Mouse (Mus musculus): ENCODE measurements at regions not wholly inside any gene's neighbourhood (a gene's known extent, or its start where the extent isn't known, plus 50 kb on each side); places are given as distances from the start of the nearest gene placed in this dataset.

DNA sequence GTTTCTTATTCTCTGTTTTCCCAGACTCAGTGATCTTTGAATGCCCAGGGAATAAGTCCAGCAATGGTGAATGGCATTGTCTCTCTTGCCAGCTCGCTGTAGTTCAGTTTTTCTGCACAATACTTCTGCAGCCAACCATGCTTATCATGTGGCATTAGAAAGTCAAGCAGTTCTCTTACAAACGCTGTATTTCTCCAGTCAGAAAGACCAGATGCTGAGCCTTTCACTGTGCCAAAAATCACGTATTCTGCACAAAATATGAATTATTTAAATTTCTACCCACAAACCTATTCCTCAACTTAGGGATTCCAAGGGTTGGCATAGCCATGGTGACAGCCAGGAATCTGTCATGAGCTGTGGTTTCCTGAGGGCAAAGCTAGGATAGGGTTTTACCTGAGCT lies 95.0 kb upstream of the 1700025G04Rik start:
- TF ChIP-seq BHLHE40 (IDR thresholded peaks at IDR 0.05; ENCODE audit: low read depth, low read length) (no peak), JUND (conservative IDR thresholded peaks at IDR 0.05; ENCODE audit: low read depth, low read length) (no peak), MXI1 (IDR thresholded peaks at IDR 0.05; ENCODE audit: low read depth, low read length) (no peak), KAT2A (IDR thresholded peaks at IDR 0.05; ENCODE audit: insufficient replicate concordance, low read length) (no peak), IRF4 (IDR thresholded peaks at IDR 0.05; ENCODE audit: low read depth, low read length) (no peak)
- DNase-seq (ENCODE audit: extremely low read depth): no peak
- Histone ChIP-seq H3K9ac (ENCODE audit: insufficient read depth, low read depth) (no peak overlapping the region), H3K4me1 (ENCODE audit: control insufficient read depth in 1 of 2, insufficient read depth in 2 of 2) (no peaks in the 10 kb centered on the region), H3K27me3 (replicated peaks) (no peaks in the 10 kb centered on the region), H3K36me3 (replicated peaks in 1 of 2; ENCODE audit: control insufficient read depth in 1 of 2, insufficient read depth in 1 of 2, low read length in 1 of 2) (no peaks in the 10 kb centered on the region), H3K27ac (ENCODE audit: insufficient read depth, low read depth) (no peak overlapping the region), H3K9me3 (replicated peaks; ENCODE audit: low read length) (no peaks in the 10 kb centered on the region), H3K4me2 (ENCODE audit: insufficient read depth, low read depth, poor library complexity, severe bottlenecking) (no peak overlapping the region), H3K4me3 (replicated peaks in 1 of 3; ENCODE audit: low read depth in 2 of 3, low read length in 2 of 3, poor library complexity in 1 of 3) (no peak overlapping the region), H3K79me2 (replicated peaks; ENCODE audit: control insufficient read depth, extremely low read depth, insufficient read depth, poor library complexity, severe bottlenecking) (no peaks in the 10 kb centered on the region)
- in situ Hi-C loops (cut with MboI; ENCODE audit: low pct_ligation_motif_present, low pct_unique_long_range_greater_than_20kb, low sequenced_read_pairs) (no loop called here), dilution Hi-C loops (cut with MboI; ENCODE audit: extremely low pct_ligation_motif_present, extremely low pct_unique_long_range_greater_than_20kb, low sequenced_read_pairs) (no loop called here)

DNA sequence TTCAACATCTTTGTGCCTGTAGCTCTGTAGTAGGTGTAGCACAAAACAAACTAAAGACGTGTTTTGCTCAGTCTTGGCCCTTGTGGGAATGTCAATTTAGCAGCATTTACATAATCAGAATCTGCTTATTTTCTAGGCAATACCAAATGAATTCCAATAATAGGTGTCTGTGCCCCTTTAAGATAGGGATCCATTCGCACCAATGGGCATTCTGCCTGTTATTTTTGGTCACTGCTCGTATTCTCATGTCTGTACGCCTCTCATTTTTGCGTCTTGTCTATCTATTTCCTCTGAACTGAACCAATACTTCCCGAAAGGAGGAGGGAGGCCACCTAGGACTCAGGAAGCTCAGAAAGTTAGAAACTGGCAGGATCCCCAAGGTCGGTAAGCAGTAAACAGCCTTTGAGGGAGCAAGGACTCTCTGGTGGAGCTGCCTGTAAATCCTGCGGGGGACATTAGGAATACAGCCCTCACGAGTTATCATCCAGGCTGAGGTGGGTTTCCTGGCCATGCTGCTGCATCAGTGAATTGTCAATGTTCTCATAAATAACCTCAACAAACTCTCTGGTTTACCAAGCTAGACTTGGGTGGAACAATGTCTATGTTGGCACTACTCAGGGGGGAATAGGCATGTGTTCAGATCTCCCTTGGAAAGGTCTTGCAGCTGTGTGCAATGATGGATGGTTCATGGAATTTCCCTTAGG lies 86.5 kb upstream of the 1700025G04Rik start:
- H3K4me3 ChIP-seq (replicated peaks in 1 of 3; ENCODE audit: low read depth in 2 of 3, low read length in 2 of 3, poor library complexity in 1 of 3): no peak overlapping the region
- dilution Hi-C loops (cut with MboI; ENCODE audit: extremely low pct_ligation_motif_present, extremely low pct_unique_long_range_greater_than_20kb, low sequenced_read_pairs): no loop called here
- no peaks in the 10 kb centered on the region for H3K9me3 ChIP-seq (replicated peaks; ENCODE audit: low read length)
- TF ChIP-seq ZKSCAN1 (IDR thresholded peaks at IDR 0.05; ENCODE audit: borderline replicate concordance, low read depth, low read length) (no peak), MEF2A (IDR thresholded peaks at IDR 0.05; ENCODE audit: borderline replicate concordance, low read depth, low read length) (no peak), ZMIZ1 (IDR thresholded peaks at IDR 0.05; ENCODE audit: low read depth, low read length) (no peak), ELF1 (IDR thresholded peaks at IDR 0.05; ENCODE audit: low read depth, low read length) (no peak)
- H3K79me2 ChIP-seq (replicated peaks; ENCODE audit: control insufficient read depth, extremely low read depth, insufficient read depth, poor library complexity, severe bottlenecking): no peaks in the 10 kb centered on the region
- in situ Hi-C loops (cut with MboI; ENCODE audit: low pct_ligation_motif_present, low pct_unique_long_range_greater_than_20kb, low sequenced_read_pairs): no loop called here
- DNase-seq (ENCODE audit: extremely low read depth): no peak
- H3K27ac ChIP-seq (ENCODE audit: insufficient read depth, low read depth): no peak overlapping the region
- no peaks in the 10 kb centered on the region for H3K4me1 ChIP-seq (ENCODE audit: control insufficient read depth in 1 of 2, insufficient read depth in 2 of 2)
- no peaks in the 10 kb centered on the region for H3K36me3 ChIP-seq (replicated peaks in 1 of 2; ENCODE audit: control insufficient read depth in 1 of 2, insufficient read depth in 1 of 2, low read length in 1 of 2)
- H3K27me3 ChIP-seq (replicated peaks): no peaks in the 10 kb centered on the region
- no peak overlapping the region for H3K4me2 ChIP-seq (ENCODE audit: insufficient read depth, low read depth, poor library complexity, severe bottlenecking)
- no peak overlapping the region for H3K9ac ChIP-seq (ENCODE audit: insufficient read depth, low read depth)

DNA sequence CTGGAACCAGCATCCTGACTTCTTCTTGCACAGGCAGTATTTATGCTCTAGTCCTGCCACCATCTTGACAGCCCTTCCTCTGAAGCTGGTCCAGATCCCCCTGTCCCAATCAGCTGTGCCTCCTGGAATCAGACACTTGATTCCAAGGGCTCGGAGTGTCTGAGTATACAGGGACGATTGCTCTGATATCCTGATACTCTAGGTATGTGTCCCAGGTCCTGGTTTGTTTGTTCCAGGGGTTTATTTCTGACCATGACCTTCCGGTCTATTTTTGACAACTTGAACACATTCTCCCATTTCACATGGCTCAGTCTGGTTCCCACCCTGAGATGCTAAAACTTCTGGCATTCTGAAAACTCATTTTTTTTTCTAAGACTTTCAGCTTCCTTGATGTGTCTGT lies 85.8 kb upstream of the 1700025G04Rik start:
- Histone ChIP-seq H3K36me3 (replicated peaks in 1 of 2; ENCODE audit: control insufficient read depth in 1 of 2, insufficient read depth in 1 of 2, low read length in 1 of 2) (no peaks in the 10 kb centered on the region), H3K79me2 (replicated peaks; ENCODE audit: control insufficient read depth, extremely low read depth, insufficient read depth, poor library complexity, severe bottlenecking) (no peaks in the 10 kb centered on the region), H3K27me3 (replicated peaks) (no peaks in the 10 kb centered on the region), H3K4me1 (ENCODE audit: control insufficient read depth in 1 of 2, insufficient read depth in 2 of 2) (no peaks in the 10 kb centered on the region), H3K9me3 (replicated peaks; ENCODE audit: low read length) (no peaks in the 10 kb centered on the region), H3K27ac (ENCODE audit: insufficient read depth, low read depth) (no peak overlapping the region), H3K4me2 (ENCODE audit: insufficient read depth, low read depth, poor library complexity, severe bottlenecking) (no peak overlapping the region), H3K4me3 (replicated peaks in 1 of 3; ENCODE audit: low read depth in 2 of 3, low read length in 2 of 3, poor library complexity in 1 of 3) (no peak overlapping the region), H3K9ac (ENCODE audit: insufficient read depth, low read depth) (no peak overlapping the region)
- in situ Hi-C loops (cut with MboI; ENCODE audit: low pct_ligation_motif_present, low pct_unique_long_range_greater_than_20kb, low sequenced_read_pairs): no loop called here
- TF ChIP-seq JUND (conservative IDR thresholded peaks at IDR 0.05; ENCODE audit: low read depth, low read length): no peak
- TF ChIP-seq CHD1 (IDR thresholded peaks at IDR 0.05; ENCODE audit: low read depth, low read length): no peak
- dilution Hi-C loops (cut with MboI; ENCODE audit: extremely low pct_ligation_motif_present, extremely low pct_unique_long_range_greater_than_20kb, low sequenced_read_pairs): no loop called here
- DNase-seq (ENCODE audit: extremely low read depth): no peak

All from CH12.LX (cell line).